Mouse (Mus musculus) liver, adult 2 months (tissue): ENCODE data around the gene Ugt1a7c. TPM values are rescaled to one million over a fixed set of nuclear protein-coding genes. Genes with fewer than 3 reads are reported as not detected.
"Not testable (repeated sequence)": the region's sequence is repeated elsewhere in the genome, so short reads cannot be mapped to it uniquely, and the experiment has no call there.

ENCODE experiments used
- DNase-seq: peaks from one replicate; pipeline ENCODE4 v3.0.0-alpha.2; 2011; ENCODE audit warnings: low read depth, low spot score; ENCODE audit errors: extremely low read depth
- H3K27ac ChIP-seq: fragments of 200-500 bp; replicated peaks from 2 replicates; pipeline ENCODE4 v1.5.1; 2012; ENCODE audit warnings: low read depth, mild to moderate bottlenecking, control low read depth, inconsistent platforms, low read length; ENCODE audit not compliant: insufficient read depth
- H3K27me3 ChIP-seq: fragments of 200-500 bp; 2 replicates; pipeline ENCODE4 v1.6.1; 2012; ENCODE audit warnings: mild to moderate bottlenecking, moderate library complexity, low read length, inconsistent platforms; ENCODE audit not compliant: control insufficient read depth, insufficient read depth
- H3K36me3 ChIP-seq: fragments of 200-500 bp; 2 replicates; pipeline ENCODE4 v1.6.1; 2012; ENCODE audit warnings: low read length, inconsistent platforms; ENCODE audit not compliant: control insufficient read depth, insufficient read depth
- H3K4me1 ChIP-seq: fragments of 200-500 bp; 2 replicates; pipeline ENCODE4 v1.6.1; 2011; ENCODE audit warnings: low read length; ENCODE audit not compliant: control insufficient read depth, insufficient read depth
- H3K4me3 ChIP-seq: fragments of 200-500 bp; 2 replicates; pipeline ENCODE4 v1.5.1; 2011; ENCODE audit warnings: low read depth, mild to moderate bottlenecking, control low read depth, low read length, moderate library complexity; ENCODE audit not compliant: insufficient read depth
- H3K79me2 ChIP-seq: fragments of 200-500 bp; 2 replicates; pipeline ENCODE4 v1.6.1; 2012; ENCODE audit warnings: inconsistent platforms, mild to moderate bottlenecking, low read length, moderate library complexity; ENCODE audit not compliant: control insufficient read depth, insufficient read depth
- H3K9ac ChIP-seq: fragments of 200-500 bp; 2 replicates; pipeline ENCODE4 v1.6.1; 2012; ENCODE audit warnings: low read depth, mild to moderate bottlenecking, control low read depth, inconsistent platforms, low read length
- CTCF ChIP-seq: fragments of 200-500 bp; IDR thresholded peaks from 2 replicates; pipeline ENCODE4 v1.5.1; 2011; ENCODE audit warnings: low read depth, low read length, control low read depth
- POLR2A ChIP-seq: fragments of 200-500 bp; IDR thresholded peaks from 2 replicates; pipeline ENCODE4 v1.6.1; 2011; ENCODE audit warnings: low read length, control low read depth; ENCODE audit not compliant: insufficient read depth; ENCODE audit errors: extremely low read depth
- WGBS: fragments of 180-500 bp; shearing (Covaris S2); methylation state at CpG from one replicate; pipeline ENCODE4 v1.1.7; 2018; 5-methylcytosine and 5-hydroxymethylcytosine counted together
- polyA plus RNA-seq: library from polyadenylated mRNA; depleted of rRNA; stranded (reverse); fragments of >200 nt; gene quantifications from 2 replicates; pipeline ENCODE4 v1.2.3, GENCODE M21; 2012
- total RNA-seq: library from RNA; depleted of rRNA; stranded (reverse); fragments of >200 nt; gene quantifications from 2 replicates; pipeline ENCODE4 v1.2.3, GENCODE M21; 2014

The Ugt1a7c gene
- total and polyA plus RNA-seq, 2 experiments: 2.0 to 51.1 TPM

DNA sequence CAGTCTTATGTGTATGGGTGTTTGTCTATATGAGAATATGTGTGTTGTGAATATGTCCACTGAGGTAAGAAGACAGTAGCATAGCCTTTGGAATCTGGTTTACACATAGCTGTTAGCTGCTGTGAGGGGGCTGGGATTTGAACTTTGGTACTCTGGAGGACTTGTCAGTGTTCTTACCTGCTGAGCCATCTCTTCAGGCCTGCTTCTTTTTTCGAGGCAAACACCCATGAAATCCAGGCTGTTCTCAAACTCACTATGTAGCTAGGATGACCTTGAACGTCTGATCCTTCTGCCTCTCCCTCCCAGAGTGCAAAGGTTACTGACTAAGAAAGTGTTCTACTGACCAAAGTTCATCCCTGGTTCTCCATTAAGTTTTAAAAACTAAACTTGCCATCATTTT is 10.8 kb downstream of the Ugt1a7c start:
- 15% methylated on average over 2 of the region's 2 CpGs for WGBS
- H3K4me1 ChIP-seq: peaks cover 31% of the 10 kb centered on the region
- H3K4me3 ChIP-seq: peak overlapping the region; percentile 35
- DNase-seq: peak; percentile 94
- peaks cover 13% of the 10 kb centered on the region; the same call in 1 of the 2 replicates for H3K79me2 ChIP-seq
- H3K9ac ChIP-seq: no peak overlapping the region
- no peaks in the 10 kb centered on the region for H3K27me3 ChIP-seq
- TF ChIP-seq POLR2A (no peak), CTCF (no peak)
- peak overlapping the region; percentile 95 for H3K27ac ChIP-seq
- peaks cover 3% of the 10 kb centered on the region; the same call in 1 of the 2 replicates for H3K36me3 ChIP-seq

DNA sequence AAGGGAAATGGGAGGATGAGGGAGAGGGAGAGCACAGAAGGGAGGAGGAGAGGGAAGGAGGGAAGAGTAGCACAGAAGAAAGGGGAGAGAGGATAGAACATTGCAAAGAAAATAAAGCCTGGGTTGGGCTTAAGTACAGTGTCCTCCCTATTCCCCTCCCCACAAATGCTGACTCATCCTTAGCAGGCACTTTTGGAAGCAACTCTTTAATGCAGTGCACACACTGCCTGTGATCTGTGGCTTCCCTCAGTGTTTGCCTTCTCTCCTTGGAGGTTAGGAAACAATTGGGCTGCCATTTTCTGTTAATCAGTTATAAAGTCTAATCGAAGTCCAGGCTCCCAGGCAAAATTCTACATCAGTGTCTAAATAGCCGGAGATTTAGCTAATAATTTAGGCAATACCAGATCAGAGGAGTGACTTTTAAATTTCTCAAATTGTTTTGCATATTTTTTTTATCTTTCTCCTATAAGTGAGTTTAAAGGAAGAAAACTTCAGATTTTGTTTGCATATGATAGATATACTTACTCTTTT is 14.2 kb downstream of the Ugt1a7c start:
- Histone ChIP-seq H3K4me1 (peaks cover 22% of the 10 kb centered on the region), H3K79me2 (peaks cover 15% of the 10 kb centered on the region; the same call in 1 of the 2 replicates), H3K27ac (peak overlapping the region; percentile 80)
- H3K9ac ChIP-seq, H3K4me3 ChIP-seq, H3K27me3 ChIP-seq, H3K36me3 ChIP-seq: not testable (repeated sequence)
- peak; percentile 87 for DNase-seq
- 24% methylated on average over 2 of the region's 2 CpGs for WGBS

DNA sequence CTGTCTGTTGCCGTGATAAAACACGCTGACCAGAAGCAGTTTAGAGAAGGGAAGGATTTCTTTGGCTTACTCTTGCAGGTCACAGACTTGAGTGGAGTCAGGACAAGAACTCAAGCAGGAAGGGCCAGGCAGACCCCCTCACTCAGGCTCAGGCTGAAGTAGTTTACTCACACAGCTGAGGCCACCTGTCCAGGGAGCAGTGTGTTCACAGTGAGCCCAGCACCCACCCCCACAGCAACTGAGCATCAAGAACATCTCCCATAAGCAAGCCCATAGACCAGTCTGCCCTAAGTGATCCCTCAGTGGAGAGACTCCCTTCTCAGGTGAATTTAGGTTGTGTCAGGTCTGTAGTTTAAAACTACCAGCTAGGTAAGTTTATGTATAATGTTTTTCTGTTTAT is 14.7 kb downstream of the Ugt1a7c start:
- not testable (repeated sequence) for H3K36me3 ChIP-seq, H3K27me3 ChIP-seq, DNase-seq
- Histone ChIP-seq H3K4me3 (peak overlapping the region; percentile 21), H3K9ac (peak overlapping the region; percentile 54), H3K4me1 (peaks cover 21% of the 10 kb centered on the region), H3K79me2 (peaks cover 13% of the 10 kb centered on the region; the same call in 1 of the 2 replicates), H3K27ac (peak overlapping the region; percentile 84)
- WGBS: 5% methylated on average over 2 of the region's 2 CpGs

DNA sequence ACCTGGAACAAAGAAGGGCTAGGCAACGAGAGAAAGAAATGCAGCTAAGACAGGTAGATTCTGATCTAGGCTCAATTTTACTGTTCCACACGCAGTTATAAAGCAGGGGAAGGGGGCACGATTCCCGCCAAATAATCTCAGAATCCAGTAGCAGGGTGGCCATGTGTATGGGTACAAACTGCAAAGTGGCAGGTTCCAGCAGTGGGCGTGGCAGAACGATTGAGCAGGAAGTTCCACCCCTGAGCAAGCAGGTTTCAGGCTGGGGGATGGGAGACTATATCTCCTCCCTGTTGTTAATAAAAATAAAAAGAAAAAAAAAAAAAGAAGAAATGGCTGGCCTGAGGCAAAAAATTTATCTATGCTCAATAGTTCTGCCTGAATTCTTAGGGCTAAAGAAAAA is 17.9 kb downstream of the Ugt1a7c start:
- H3K27ac ChIP-seq, H3K4me3 ChIP-seq, DNase-seq: not testable (repeated sequence)

DNA sequence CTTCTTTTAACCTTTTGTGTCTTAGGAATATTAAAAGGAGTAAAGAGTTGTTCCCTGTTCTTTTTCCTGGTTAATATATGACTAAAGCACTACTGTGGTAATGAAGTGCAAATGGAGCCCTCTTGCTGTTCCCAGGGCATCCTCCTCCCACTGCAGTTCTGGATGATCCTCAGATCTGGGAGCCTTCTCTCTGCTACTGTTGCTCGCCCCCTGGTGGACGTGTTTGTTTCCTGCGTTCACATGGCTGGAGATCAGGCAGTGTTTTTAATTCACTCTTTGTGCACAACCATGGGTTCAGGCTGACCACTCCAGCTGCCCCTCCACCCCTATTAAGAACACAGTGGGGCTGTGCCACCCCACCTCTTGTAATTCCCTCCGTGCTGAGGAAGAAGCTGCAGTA is 25.7 kb downstream of the Ugt1a7c start:
- TF ChIP-seq CTCF: 0 out of 2 replicates have a peak, but pooled peaks have one; percentile 10
- DNase-seq: peak; percentile 55
- H3K27ac ChIP-seq: peak overlapping the region; percentile 47; the same call in 1 of the 2 replicates
- peaks cover 11% of the 10 kb centered on the region for H3K36me3 ChIP-seq
- WGBS: 20% methylated on average over 4 of the region's 4 CpGs
- H3K4me1 ChIP-seq: peaks cover 18% of the 10 kb centered on the region
- H3K79me2 ChIP-seq, H3K27me3 ChIP-seq, H3K4me3 ChIP-seq: not testable (repeated sequence)
- H3K9ac ChIP-seq: 0 out of 2 replicates have a peak overlapping the region, but pooled peaks have one; percentile 11

More for the DNA sequence above, 17.9 kb downstream of the Ugt1a7c start:
- 86% methylated on average over 6 of the region's 6 CpGs for WGBS
- not testable (repeated sequence) for H3K79me2 ChIP-seq, H3K27me3 ChIP-seq, H3K36me3 ChIP-seq, H3K9ac ChIP-seq, H3K4me1 ChIP-seq

DNA sequence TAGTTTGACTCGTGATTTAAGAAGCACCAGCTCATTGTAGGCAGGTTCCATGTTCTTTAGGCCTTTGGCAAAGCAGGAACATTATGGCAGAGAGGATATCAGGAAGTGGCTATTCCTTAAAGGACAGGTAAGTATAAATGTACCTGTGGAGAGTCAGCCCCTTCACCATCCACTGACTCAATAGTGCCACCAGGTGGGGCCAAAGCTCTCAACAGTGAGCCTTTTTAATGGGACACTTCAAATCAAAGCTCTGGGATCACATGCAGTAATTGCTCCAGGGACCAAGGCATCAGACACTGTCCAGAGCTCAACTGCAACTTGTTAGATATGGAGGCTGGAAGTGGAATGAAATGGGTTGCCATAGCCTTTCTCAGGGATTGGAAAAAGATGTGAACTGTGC is 26.7 kb downstream of the Ugt1a7c start:
- Histone ChIP-seq H3K4me1 (peaks cover 19% of the 10 kb centered on the region), H3K36me3 (peaks cover 12% of the 10 kb centered on the region)
- not testable (repeated sequence) for H3K79me2 ChIP-seq, H3K27ac ChIP-seq, H3K9ac ChIP-seq, H3K27me3 ChIP-seq, H3K4me3 ChIP-seq
- DNase-seq: peak; percentile 53
- WGBS: no CpG with 5 or more reads among the region's 1 CpGs

DNA sequence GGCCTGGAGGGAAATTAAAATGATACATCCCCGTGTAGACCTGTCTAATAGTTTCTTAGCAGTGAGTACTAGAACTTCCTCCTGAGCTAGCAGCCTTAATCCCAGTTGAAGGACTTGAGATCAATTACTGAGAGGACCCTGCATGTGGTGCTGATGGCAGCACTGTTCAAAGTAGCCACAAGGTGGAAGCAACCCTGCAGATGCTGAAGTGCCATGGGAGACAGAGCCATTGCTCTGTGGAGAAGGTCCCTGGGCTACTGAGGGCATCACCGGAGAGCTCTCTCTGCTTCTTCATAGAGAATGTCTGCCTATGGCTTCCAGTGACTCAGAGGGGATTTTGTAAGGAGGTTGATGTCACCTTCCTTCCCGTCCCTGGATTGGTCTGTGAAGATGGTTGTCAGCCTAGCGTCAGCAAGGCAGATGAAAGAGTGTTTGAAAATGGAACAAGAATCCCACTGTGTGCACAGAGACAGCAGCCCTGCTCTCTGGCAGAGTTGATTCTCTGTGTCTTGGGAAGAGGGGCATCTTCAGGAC is 31.0 kb downstream of the Ugt1a7c start:
- not testable (repeated sequence) for DNase-seq, H3K9ac ChIP-seq, H3K27ac ChIP-seq, H3K27me3 ChIP-seq, H3K4me3 ChIP-seq
- Histone ChIP-seq H3K4me1 (peaks cover 25% of the 10 kb centered on the region), H3K79me2 (peaks cover 15% of the 10 kb centered on the region), H3K36me3 (peaks cover 14% of the 10 kb centered on the region)
- 84% methylated on average over 4 of the region's 4 CpGs for WGBS

DNA sequence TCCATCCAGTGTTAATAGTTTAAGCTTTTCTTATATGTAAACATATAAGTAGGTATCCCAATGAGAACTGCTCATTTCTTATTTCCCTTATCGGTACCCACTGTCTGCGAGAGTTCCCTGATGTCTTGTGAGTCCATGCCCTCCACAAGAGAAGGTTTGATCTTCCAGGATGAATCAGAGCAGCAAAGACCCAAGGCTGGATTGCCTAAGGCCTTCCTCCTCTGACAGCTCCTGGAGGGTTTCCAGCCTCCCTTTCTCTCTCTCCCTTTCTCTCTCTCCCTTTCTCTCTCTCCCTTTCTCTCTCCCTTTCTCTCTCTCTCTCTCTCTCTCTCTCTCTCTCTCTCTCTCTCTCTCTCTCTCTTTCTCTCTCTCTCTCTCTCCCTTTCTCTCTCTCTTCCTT is 34.2 kb downstream of the Ugt1a7c start:
- H3K27ac ChIP-seq, DNase-seq, H3K36me3 ChIP-seq, H3K27me3 ChIP-seq, H3K9ac ChIP-seq, H3K4me3 ChIP-seq: not testable (repeated sequence)
- Histone ChIP-seq H3K4me1 (peaks cover 30% of the 10 kb centered on the region), H3K79me2 (peaks cover 24% of the 10 kb centered on the region)
- WGBS: 82% methylated on average over 2 of the region's 2 CpGs

DNA sequence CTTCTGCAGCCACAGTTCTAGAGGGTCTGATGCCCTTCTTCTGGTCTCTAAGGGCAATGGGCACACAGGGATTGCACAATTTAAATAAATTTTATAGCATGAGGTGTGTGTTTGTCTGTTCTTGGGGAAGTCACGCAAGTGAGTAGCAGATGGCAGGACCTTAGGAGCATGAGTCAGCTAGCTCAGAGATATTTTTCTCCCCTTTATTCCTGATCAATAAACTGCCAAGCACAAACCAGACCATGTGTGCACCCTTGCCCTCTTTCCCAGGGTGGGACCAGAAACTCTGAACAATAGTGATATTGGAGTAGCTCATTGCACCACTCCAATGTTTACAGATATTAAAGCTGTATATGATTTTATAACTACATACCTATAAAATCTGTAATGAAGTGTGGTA is 35.4 kb downstream of the Ugt1a7c start:
- WGBS: 21% methylated on average over 1 of the region's 1 CpGs
- DNase-seq: peak; percentile 50
- H3K36me3 ChIP-seq, H3K27me3 ChIP-seq, H3K27ac ChIP-seq, H3K4me3 ChIP-seq, H3K9ac ChIP-seq: not testable (repeated sequence)
- peaks cover 32% of the 10 kb centered on the region for H3K4me1 ChIP-seq
- H3K79me2 ChIP-seq: peaks cover 26% of the 10 kb centered on the region
